Mouse (Mus musculus) layer of hippocampus, adult 11-12 months (tissue): ENCODE measurements at regions not wholly inside any gene's neighbourhood (a gene's known extent, or its start where the extent isn't known, plus 50 kb on each side); places are given as distances from the start of the nearest gene placed in this dataset.

Experiments used
- DNase-seq: peaks from one replicate; pipeline ENCODE4 v3.0.0; 2022; ENCODE audit warnings: low spot score

- DNase-seq, result no peak
Observed at GRCm38 (mm10) chr11:111715401-111715800, 649.4 kb downstream of the Kcnj2 start.

GRCm38 (mm10) chr11:111722276-111722675 lies 656.3 kb downstream of the Kcnj2 start:
- DNase-seq, result no peak

- DNase-seq, result no peak
Observed at GRCm38 (mm10) chr11:111728148-111728547, 662.2 kb downstream of the Kcnj2 start.

- DNase-seq, result no peak
Observed at GRCm38 (mm10) chr11:111732096-111732495, 666.1 kb downstream of the Kcnj2 start.

GRCm38 (mm10) chr11:111735446-111735845 lies 669.5 kb downstream of the Kcnj2 start:
- DNase-seq, result no peak

GRCm38 (mm10) chr11:111735961-111736360 lies 670.0 kb downstream of the Kcnj2 start:
- no peak for DNase-seq

GRCm38 (mm10) chr11:111743356-111743755 lies 677.4 kb downstream of the Kcnj2 start:
- DNase-seq, result no peak

GRCm38 (mm10) chr11:111747262-111747946 lies 681.4 kb downstream of the Kcnj2 start:
- DNase-seq, result no peak

GRCm38 (mm10) chr11:111747947-111748322 lies 682.0 kb downstream of the Kcnj2 start:
- no peak for DNase-seq

GRCm38 (mm10) chr11:111748496-111748895 lies 682.5 kb downstream of the Kcnj2 start:
- DNase-seq, result no peak

GRCm38 (mm10) chr11:111754735-111755134 lies 688.8 kb downstream of the Kcnj2 start:
- no peak for DNase-seq

- DNase-seq, result no peak
Observed at GRCm38 (mm10) chr11:111763081-111763480, 697.1 kb downstream of the Kcnj2 start.

- DNase-seq, result no peak
Observed at GRCm38 (mm10) chr11:111766371-111767011, 700.5 kb downstream of the Kcnj2 start.

- no peak for DNase-seq
Observed at GRCm38 (mm10) chr11:111767012-111767392, 701.0 kb downstream of the Kcnj2 start.

- no peak for DNase-seq
Observed at GRCm38 (mm10) chr11:111774108-111774679, 708.2 kb downstream of the Kcnj2 start.

GRCm38 (mm10) chr11:111781321-111781720 lies 715.4 kb downstream of the Kcnj2 start:
- DNase-seq, result peak; percentile 5

GRCm38 (mm10) chr11:111791267-111791926 lies 725.4 kb downstream of the Kcnj2 start:
- DNase-seq, result no peak

GRCm38 (mm10) chr11:111801033-111801432 lies 735.1 kb downstream of the Kcnj2 start:
- no peak for DNase-seq

- DNase-seq, result no peak
Observed at GRCm38 (mm10) chr11:111816176-111816775, 750.3 kb downstream of the Kcnj2 start.

- DNase-seq, result peak; percentile 9
Observed at GRCm38 (mm10) chr11:111818124-111818523, 752.2 kb downstream of the Kcnj2 start.

GRCm38 (mm10) chr11:111820356-111820755 lies 754.4 kb downstream of the Kcnj2 start:
- DNase-seq, result no peak

- DNase-seq, result no peak
Observed at GRCm38 (mm10) chr11:111828455-111828854, 762.5 kb downstream of the Kcnj2 start.
